Mouse (Mus musculus): ENCODE results near the gene Tcf7.
A peak's percentile ranks its signal among the peaks of the same experiment; 100 is the strongest.

Tcf7 gene

GRCm38 (mm10) chr11:52268104-52268835, 14.5 kb downstream of the Tcf7 start:
- DNase-seq (ENCODE audit: low read depth, low spot score) = no peak

GRCm38 (mm10) chr11:52267271-52267670, 15.5 kb downstream of the Tcf7 start:
- DNase-seq (ENCODE audit: low read depth, low spot score) = no peak

- no peak for DNase-seq (ENCODE audit: low read depth, low spot score)
Observed at GRCm38 (mm10) chr11:52265616-52266307, 17.1 kb downstream of the Tcf7 start.

GRCm38 (mm10) chr11:52264871-52265270, 17.9 kb downstream of the Tcf7 start:
- DNase-seq (ENCODE audit: low read depth, low spot score) = no peak

- no peak for DNase-seq (ENCODE audit: low read depth, low spot score)
Observed at GRCm38 (mm10) chr11:52262338-52262737, 20.5 kb downstream of the Tcf7 start.

GRCm38 (mm10) chr11:52261937-52262336, 20.9 kb downstream of the Tcf7 start:
- no peak for DNase-seq (ENCODE audit: low read depth, low spot score)

GRCm38 (mm10) chr11:52260878-52261277, 21.9 kb downstream of the Tcf7 start:
- no peak for DNase-seq (ENCODE audit: low read depth, low spot score)

GRCm38 (mm10) chr11:52258711-52259110, 24.1 kb downstream of the Tcf7 start:
- DNase-seq (ENCODE audit: low read depth, low spot score) = no peak

- no peak for DNase-seq (ENCODE audit: low read depth, low spot score)
Observed at GRCm38 (mm10) chr11:52257376-52257775, 25.4 kb downstream of the Tcf7 start.

- DNase-seq (ENCODE audit: low read depth, low spot score) = no peak
Observed at GRCm38 (mm10) chr11:52255077-52255476, 27.7 kb downstream of the Tcf7 start.

GRCm38 (mm10) chr11:52253674-52254375, 29.0 kb downstream of the Tcf7 start:
- DNase-seq (ENCODE audit: low read depth, low spot score) = peak; percentile 40

- DNase-seq (ENCODE audit: low read depth, low spot score) = no peak
Observed at GRCm38 (mm10) chr11:52252692-52253091, 30.1 kb downstream of the Tcf7 start.

- no peak for DNase-seq (ENCODE audit: low read depth, low spot score)
Observed at GRCm38 (mm10) chr11:52251770-52252169, 31.0 kb downstream of the Tcf7 start.

GRCm38 (mm10) chr11:52249452-52249851, 33.4 kb downstream of the Tcf7 start:
- no peak for DNase-seq (ENCODE audit: low read depth, low spot score)

- DNase-seq (ENCODE audit: low read depth, low spot score) = no peak
Observed at GRCm38 (mm10) chr11:52240898-52241542, 41.8 kb downstream of the Tcf7 start.

GRCm38 (mm10) chr11:52234509-52234908, 48.3 kb downstream of the Tcf7 start:
- no peak for DNase-seq (ENCODE audit: low read depth, low spot score)

- no peak for DNase-seq (ENCODE audit: low read depth, low spot score)
Observed at GRCm38 (mm10) chr11:52233906-52234305, 48.9 kb downstream of the Tcf7 start.

- no peak for DNase-seq (ENCODE audit: low read depth, low spot score)
Observed at GRCm38 (mm10) chr11:52233043-52233653, 49.7 kb downstream of the Tcf7 start.

GRCm38 (mm10) chr11:52231606-52232541, 50.9 kb downstream of the Tcf7 start, which contains the start of gene Skp1a:
Gene Skp1a, plus strand, starts transcription at chr11:52231995.
- no peak for DNase-seq (ENCODE audit: low read depth, low spot score)

GRCm38 (mm10) chr11:52230694-52231093, 52.1 kb downstream of the Tcf7 start:
- no peak for DNase-seq (ENCODE audit: low read depth, low spot score)

Measured in WW6 (cell line).